Mouse (Mus musculus): ENCODE data around the gene Stam.
"Not testable (repeated sequence)": the region's sequence is repeated elsewhere in the genome, so short reads cannot be mapped to it uniquely, and the experiment has no call there.

Stam gene

GRCm38 (mm10) chr2:14190684-14191083 is 116.8 kb downstream of the Stam start:
- no peak for DNase-seq (ENCODE audit: low read depth in 2 of 2, low spot score in 2 of 2)

DNA sequence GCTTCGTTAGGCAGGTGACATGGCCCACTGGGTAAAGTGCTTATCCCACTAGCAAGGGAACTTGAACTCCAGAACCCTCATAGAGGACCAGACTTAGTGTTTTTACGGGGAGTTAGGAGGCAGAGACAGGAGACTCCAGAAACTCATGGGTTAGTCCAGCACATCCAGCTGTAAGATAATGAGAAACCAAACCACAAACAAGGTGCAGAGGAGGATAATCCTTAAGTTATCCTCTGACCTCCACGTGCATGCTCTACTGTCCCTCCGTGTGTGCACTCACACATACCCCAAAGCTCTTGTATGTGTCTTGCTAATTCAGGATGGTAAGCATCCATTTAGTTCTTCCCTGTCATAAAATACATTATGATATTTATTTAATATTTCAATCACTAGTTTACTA is 117.7 kb downstream of the Stam start:
- DNase-seq (ENCODE audit: low read depth in 2 of 2, low spot score in 2 of 2), result no peak

- DNase-seq (ENCODE audit: low read depth in 2 of 2, low spot score in 2 of 2), result no peak
Measured at GRCm38 (mm10) chr2:14192046-14192445, 118.1 kb downstream of the Stam start.

GRCm38 (mm10) chr2:14198325-14198903 is 124.5 kb downstream of the Stam start:
- DNase-seq (ENCODE audit: low read depth in 2 of 2, low spot score in 2 of 2), result not testable (repeated sequence)

Data from CD8-positive naive resting alpha-beta T cell, adult 2 months (primary cell).